Comparison of ENCODE assay signal across 8 mouse cellular contexts in genomic region chr11:101785143-101785851, GRCm38 (mm10). TPM values are rescaled to one million over a fixed set of nuclear protein-coding genes. Genes with fewer than 3 reads are reported as not detected.
DNase-seq lines count a peak whose midpoint lies in the region; ATAC-seq lines count a peak whose summit lies in the region.

Gene Etv4, minus strand, starts transcription at chr11:101785371.

- no peaks in the 10 kb centered on the region for H3K36me3 ChIP-seq in hindbrain, embryonic 13.5 days

- DNase-seq in MN1 (ENCODE audit: low spot score) = peak; percentile 95
- peak; percentile 85 for DNase-seq in cerebellum, adult 9-10 months
- DNase-seq in frontal cortex, postnatal 14 days (ENCODE audit: low spot score in 2 of 2) = peak; percentile 88
- peak; percentile 65 to 71 for DNase-seq in layer of hippocampus, postnatal 25 days (ENCODE audit: extremely low spot score in 1 of 2, low spot score in 1 of 2)
- DNase-seq in lung, postnatal 25 days (ENCODE audit: low spot score) = peak; percentile 86
- peak; percentile 98 for DNase-seq in retina, postnatal 1 day
- peak; percentile 60 to 69 for DNase-seq in urinary bladder, adult 18-20 months (ENCODE audit: low spot score in 2 of 2)

- peaks cover 90% of the 10 kb centered on the region for H3K27me3 ChIP-seq in hindbrain, embryonic 13.5 days

- H3K4me1 ChIP-seq in hindbrain, embryonic 13.5 days (replicated peaks) = peaks cover 25% of the 10 kb centered on the region

- WGBS in hindbrain, embryonic 13.5 days = under 1% methylated on average over 35 of the region's 35 CpGs

- H3K4me2 ChIP-seq in hindbrain, embryonic 13.5 days = peak within 1 kb of the TSS; percentile 94

- H3K4me3 ChIP-seq in hindbrain, embryonic 13.5 days = peak within 1 kb of the TSS; percentile 52

- H3K9ac ChIP-seq in hindbrain, embryonic 13.5 days = peak within 1 kb of the TSS; percentile 68

- H3K9me3 ChIP-seq in hindbrain, embryonic 13.5 days = no peaks in the 10 kb centered on the region

- 0 out of 2 replicates have a peak within 1 kb of the TSS, but pooled peaks have one; percentile 30 for H3K27ac ChIP-seq in hindbrain, embryonic 13.5 days

- peak; percentile 94 for ATAC-seq in hindbrain, embryonic 13.5 days (ENCODE audit: low FRiP score)

RNA-seq across cellular contexts. Expression of gene Etv4, which starts in this region (rescaled TPM):
- 4.5 and 6.4 TPM in 2 replicates for polyA plus RNA-seq in hindbrain, embryonic 13.5 days (2015; fragmentation: Nextera tagmentation; extraction: Ambion mirVana)
- total RNA-seq in layer of hippocampus, postnatal 25 days (2021) = 10 to 100 TPM; 14.9 to 18.3 TPM

Comparison
In these comparisons a context has a peak if more than half of its experiments do, and no peak if none do; other contexts are left out.
1. Peak in every context shown above with its lines: DNase-seq, ATAC-seq, H3K4me3 ChIP-seq and H3K27ac ChIP-seq.